8 mouse cellular contexts compared by ENCODE assay signal in the genomic region with DNA sequence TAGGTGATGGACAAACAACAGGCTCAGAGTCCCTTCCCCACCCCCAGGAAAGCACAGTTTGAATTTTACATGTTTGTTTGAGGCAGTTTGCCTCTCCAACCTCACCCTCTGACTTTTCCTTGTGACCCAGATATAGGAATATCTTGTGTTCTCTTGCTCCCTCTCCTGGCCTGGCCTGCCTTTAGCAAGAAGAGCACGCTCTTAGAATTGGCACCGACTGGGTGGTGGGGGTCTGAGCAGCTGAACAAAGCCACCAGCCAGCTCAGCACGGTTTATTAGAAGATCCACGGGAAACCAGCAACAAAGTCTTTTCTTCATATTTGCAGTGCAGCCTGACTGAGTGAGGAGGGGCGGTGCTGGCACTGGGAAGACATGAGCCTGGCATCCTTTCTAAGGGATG.
DNase-seq lines count a peak whose midpoint lies in the region; ATAC-seq lines count a peak whose summit lies in the region.

No protein-coding gene starts in this region.

- H3K27ac ChIP-seq in intestine, embryonic 16.5 days (ENCODE audit: low read length), result peak overlapping the region; percentile 59; the same call in 1 of the 2 replicates
- peak overlapping the region; percentile 57 for H3K27ac ChIP-seq in midbrain, embryonic 15.5 days

- intact Hi-C loops in gastrocnemius, postnatal 14 days (cut with DNase I; ENCODE audit: low total_unique reads), result loop anchor here (5.0 kb wide), 1 partner anchor 301 kb away; the partner anchor contains the start of gene Bach2
- intact Hi-C loops in left cerebral cortex, postnatal 36 days (cut with DNase I), result loop anchor here (5.0 to 10.0 kb wide), 2 partner anchors 291 to 483 kb away; no protein-coding TSS in a partner anchor

- H3K4me2 ChIP-seq in intestine, embryonic 16.5 days (ENCODE audit: low read depth, low read length), result no peak overlapping the region
- H3K4me2 ChIP-seq in midbrain, embryonic 15.5 days, result no peak overlapping the region

- peak; percentile 78 for DNase-seq in urinary bladder, postnatal 14 days (ENCODE audit: low spot score)
- DNase-seq in urinary bladder, adult 2 months (ENCODE audit: low spot score), result no peak
- peak; percentile 74 to 85 for DNase-seq in cerebellum, postnatal 4 days (ENCODE audit: low spot score in 2 of 2)
- peak; percentile 71 for DNase-seq in gastrocnemius, postnatal 14 days
- DNase-seq in left cerebral cortex, postnatal 36 days (ENCODE audit: low spot score in 2 of 2), result peak; percentile 31 to 37
- DNase-seq in thymus, postnatal 25 days, result peak; percentile 46

- ATAC-seq in intestine, embryonic 16.5 days, result peak; percentile 60
- ATAC-seq in midbrain, embryonic 15.5 days (replicated peaks), result peak; percentile 92

- no peak overlapping the region for H3K9ac ChIP-seq in intestine, embryonic 16.5 days (ENCODE audit: low read depth, low read length)
- H3K9ac ChIP-seq in midbrain, embryonic 15.5 days, result no peak overlapping the region

- H3K4me1 ChIP-seq in intestine, embryonic 16.5 days (ENCODE audit: control insufficient read depth, insufficient read depth, low read length), result peaks cover 17% of the 10 kb centered on the region
- peaks cover 39% of the 10 kb centered on the region for H3K4me1 ChIP-seq in midbrain, embryonic 15.5 days

- no peaks in the 10 kb centered on the region for H3K36me3 ChIP-seq in intestine, embryonic 16.5 days (ENCODE audit: control insufficient read depth, insufficient read depth, low read length)
- no peaks in the 10 kb centered on the region for H3K36me3 ChIP-seq in midbrain, embryonic 15.5 days (replicated peaks)

- no peak overlapping the region for H3K4me3 ChIP-seq in intestine, embryonic 16.5 days (ENCODE audit: low read length)
- H3K4me3 ChIP-seq in midbrain, embryonic 15.5 days, result no peak overlapping the region

- H3K27me3 ChIP-seq in intestine, embryonic 16.5 days (replicated peaks; ENCODE audit: control insufficient read depth, insufficient read depth, low read length), result no peaks in the 10 kb centered on the region
- no peaks in the 10 kb centered on the region for H3K27me3 ChIP-seq in midbrain, embryonic 15.5 days (replicated peaks)

- H3K9me3 ChIP-seq in intestine, embryonic 16.5 days (ENCODE audit: control insufficient read depth, low read length), result no peaks in the 10 kb centered on the region
- no peaks in the 10 kb centered on the region for H3K9me3 ChIP-seq in midbrain, embryonic 15.5 days

- WGBS in intestine, embryonic 16.5 days, result 15% methylated on average over 5 of the region's 5 CpGs
- WGBS in midbrain, embryonic 15.5 days, result 8% methylated on average over 5 of the region's 5 CpGs
